Comparison of ENCODE assay signal across 9 mouse cellular contexts in genomic region chr6:13159437-13159836, GRCm38 (mm10).
DNase-seq lines count a peak whose midpoint lies in the region; ATAC-seq and TF ChIP-seq lines count a peak whose summit lies in the region.
"Had no signal": no experiment of that assay in that cellular context is flagged by ENCODE, and none has a peak within 500 bp of the region (broad histone marks: within the 10 kb centered on the region; RNA-seq: fewer than 3 reads in every experiment).

No protein-coding gene starts in this region.

- peak; percentile 63; the same call in 1 of the 2 replicates for ATAC-seq in limb, embryonic 12.5 days (ENCODE audit: insufficient number of reproducible peaks, insufficient read depth, low FRiP score, low TSS enrichment, low read depth)
- peak; percentile 31 for ATAC-seq in Patski
- ATAC-seq in forebrain, embryonic 12.5 days (ENCODE audit: low FRiP score) = peak; percentile 74; the same call in 1 of the 2 replicates
- ATAC-seq in midbrain, postnatal 0 days (ENCODE audit: low FRiP score) = peak; percentile 63

- H3K27ac ChIP-seq in limb, embryonic 12.5 days = no peak overlapping the region
- no peak overlapping the region for H3K27ac ChIP-seq in limb, embryonic 10.5 days
- H3K27ac ChIP-seq in forebrain, embryonic 12.5 days = no peak overlapping the region
- H3K27ac ChIP-seq in midbrain, postnatal 0 days (ENCODE audit: low read depth, low read length) = no peak overlapping the region
- H3K27ac ChIP-seq: heart, embryonic 15.5 days had no signal

- no peak for DNase-seq in limb, embryonic 10.5 days (ENCODE audit: low spot score)
- DNase-seq in Patski (ENCODE audit: low read depth, low spot score) = no peak
- peak; percentile 54 for DNase-seq in midbrain, postnatal 0 days (ENCODE audit: low spot score)
- no peak for DNase-seq in T-cell, adult 2 months (ENCODE audit: low spot score)
- DNase-seq in adrenal gland, postnatal 4 days (ENCODE audit: low spot score in 2 of 2) = no peak

- CTCF ChIA-PET in Patski (lab: Charles Lee) = interaction anchor here (1.2 to 1.6 kb wide), 2 partner anchors 11 to 844 kb away, joined by 3 to 4 read pairs; no protein-coding TSS in a partner anchor

- H3K4me2 ChIP-seq in limb, embryonic 12.5 days = no peak overlapping the region
- H3K4me2 ChIP-seq in forebrain, embryonic 12.5 days = no peak overlapping the region
- no peak overlapping the region for H3K4me2 ChIP-seq in midbrain, postnatal 0 days (ENCODE audit: low read depth, low read length, poor library complexity, severe bottlenecking)
- H3K4me2 ChIP-seq: heart, embryonic 15.5 days had no signal

- 0 out of 2 replicates have a peak, but pooled peaks cover under 1% of the 10 kb centered on the region for H3K9me3 ChIP-seq in limb, embryonic 12.5 days
- H3K9me3 ChIP-seq in limb, embryonic 10.5 days (replicated peaks) = no peaks in the 10 kb centered on the region
- no peaks in the 10 kb centered on the region for H3K9me3 ChIP-seq in forebrain, embryonic 12.5 days
- H3K9me3 ChIP-seq in midbrain, postnatal 0 days (ENCODE audit: low read length) = no peaks in the 10 kb centered on the region
- H3K9me3 ChIP-seq: heart, embryonic 15.5 days had no signal

- no peak overlapping the region for H3K9ac ChIP-seq in limb, embryonic 12.5 days (replicated peaks)
- H3K9ac ChIP-seq in forebrain, embryonic 12.5 days = no peak overlapping the region
- H3K9ac ChIP-seq in midbrain, postnatal 0 days (replicated peaks; ENCODE audit: low read length, poor library complexity, severe bottlenecking) = no peak overlapping the region
- H3K9ac ChIP-seq: heart, embryonic 15.5 days had no signal

- POLR2A ChIA-PET in Patski (lab: Charles Lee) = no interaction called here

- no peak overlapping the region for H3K4me3 ChIP-seq in limb, embryonic 12.5 days (replicated peaks)
- no peak overlapping the region for H3K4me3 ChIP-seq in limb, embryonic 10.5 days
- no peak overlapping the region for H3K4me3 ChIP-seq in forebrain, embryonic 12.5 days (replicated peaks)
- H3K4me3 ChIP-seq in midbrain, postnatal 0 days (ENCODE audit: low read depth, low read length) = no peak overlapping the region
- H3K4me3 ChIP-seq: erythroblast, embryonic 14.5 days; heart, embryonic 15.5 days had no signal

- no peaks in the 10 kb centered on the region for H3K36me3 ChIP-seq in limb, embryonic 12.5 days
- H3K36me3 ChIP-seq in limb, embryonic 10.5 days = no peaks in the 10 kb centered on the region
- H3K36me3 ChIP-seq in forebrain, embryonic 12.5 days (replicated peaks) = no peaks in the 10 kb centered on the region
- H3K36me3 ChIP-seq in midbrain, postnatal 0 days (ENCODE audit: insufficient read depth, low read length) = no peaks in the 10 kb centered on the region
- H3K36me3 ChIP-seq: heart, embryonic 15.5 days had no signal

- no peaks in the 10 kb centered on the region for H3K27me3 ChIP-seq in limb, embryonic 12.5 days
- H3K27me3 ChIP-seq in limb, embryonic 10.5 days (ENCODE audit: low read depth, poor library complexity, severe bottlenecking) = no peaks in the 10 kb centered on the region
- peaks cover 32% of the 10 kb centered on the region for H3K27me3 ChIP-seq in Patski
- no peaks in the 10 kb centered on the region for H3K27me3 ChIP-seq in forebrain, embryonic 12.5 days
- no peaks in the 10 kb centered on the region for H3K27me3 ChIP-seq in midbrain, postnatal 0 days (ENCODE audit: insufficient read depth, low read length)
- H3K27me3 ChIP-seq: heart, embryonic 15.5 days had no signal

- 0 out of 2 replicates have a peak, but pooled peaks cover 2% of the 10 kb centered on the region for H3K4me1 ChIP-seq in limb, embryonic 12.5 days (replicated peaks)
- H3K4me1 ChIP-seq in limb, embryonic 10.5 days = no peaks in the 10 kb centered on the region
- H3K4me1 ChIP-seq in forebrain, embryonic 12.5 days = no peaks in the 10 kb centered on the region
- H3K4me1 ChIP-seq in midbrain, postnatal 0 days (ENCODE audit: insufficient read depth, low read length) = no peaks in the 10 kb centered on the region
- H3K4me1 ChIP-seq: heart, embryonic 15.5 days had no signal

- 86% methylated on average over 2 of the region's 2 CpGs for WGBS in limb, embryonic 12.5 days
- 94% methylated on average over 2 of the region's 2 CpGs for WGBS in limb, embryonic 10.5 days
- 89% methylated on average over 2 of the region's 2 CpGs for WGBS in forebrain, embryonic 12.5 days
- WGBS in midbrain, postnatal 0 days = 83% methylated on average over 2 of the region's 2 CpGs

- in situ Hi-C loops in Patski (cut with MboI; ENCODE audit: low pct_unique_long_range_greater_than_20kb) = loop anchor here (10.0 kb wide), 1 partner anchor 415 kb away; the partner anchor contains the start of gene Thsd7a

- peak; percentile 36 for TF ChIP-seq CTCF in Patski (IDR thresholded peaks at IDR 0.05)
- peak; percentile 71 for TF ChIP-seq CTCF in midbrain, postnatal 0 days (IDR thresholded peaks at IDR 0.05)
